Mouse (Mus musculus) MN1 (cell line): ENCODE data around the gene Nhlrc4.

Experiments
- DNase-seq: peaks from one replicate; pipeline ENCODE4 v3.0.0-alpha.2; 2016; ENCODE audit warnings: low spot score

The Nhlrc4 gene

GRCm38 (mm10) chr17:25944366-25945163 lies at the start of gene Nhlrc4, which contains the start of gene Pigq:
Nhlrc4 (minus strand) TSS chr17:25944961.
Pigq (minus strand) TSS chr17:25944936.
- no peak for DNase-seq

GRCm38 (mm10) chr17:25993489-25993888 lies 48.7 kb upstream of the Nhlrc4 start:
- DNase-seq, result no peak

- DNase-seq, result no peak
Measured at GRCm38 (mm10) chr17:25992274-25992673, 47.5 kb upstream of the Nhlrc4 start.

GRCm38 (mm10) chr17:25990331-25990730 lies 45.6 kb upstream of the Nhlrc4 start:
- DNase-seq, result no peak

- DNase-seq, result peak; percentile 96
Measured at GRCm38 (mm10) chr17:25985306-25986294, 40.8 kb upstream of the Nhlrc4 start, which contains the start of gene Capn15. Capn15 (minus strand) TSS chr17:25985796.

GRCm38 (mm10) chr17:25984556-25985305 lies 40.0 kb upstream of the Nhlrc4 start:
- DNase-seq, result peak; percentile 10

- DNase-seq, result no peak
Measured at GRCm38 (mm10) chr17:25984066-25984465, 39.3 kb upstream of the Nhlrc4 start.

- no peak for DNase-seq
Measured at GRCm38 (mm10) chr17:25982913-25983312, 38.2 kb upstream of the Nhlrc4 start.

- DNase-seq, result no peak
Measured at GRCm38 (mm10) chr17:25980854-25981253, 36.1 kb upstream of the Nhlrc4 start.

GRCm38 (mm10) chr17:25979829-25980738 lies 35.3 kb upstream of the Nhlrc4 start:
- DNase-seq, result no peak

- DNase-seq, result no peak
Measured at GRCm38 (mm10) chr17:25970954-25971707, 26.4 kb upstream of the Nhlrc4 start.

- DNase-seq, result peak; percentile 48
Measured at GRCm38 (mm10) chr17:25970448-25970847, 25.7 kb upstream of the Nhlrc4 start.

GRCm38 (mm10) chr17:25968176-25968575 lies 23.4 kb upstream of the Nhlrc4 start:
- DNase-seq, result no peak

- no peak for DNase-seq
Measured at GRCm38 (mm10) chr17:25967652-25968051, 22.9 kb upstream of the Nhlrc4 start.

GRCm38 (mm10) chr17:25964271-25964670 lies 19.5 kb upstream of the Nhlrc4 start:
- no peak for DNase-seq

- no peak for DNase-seq
Measured at GRCm38 (mm10) chr17:25962413-25962905, 17.7 kb upstream of the Nhlrc4 start.

- no peak for DNase-seq
Measured at GRCm38 (mm10) chr17:25961566-25961965, 16.8 kb upstream of the Nhlrc4 start.

- DNase-seq, result no peak
Measured at GRCm38 (mm10) chr17:25959630-25960467, 15.1 kb upstream of the Nhlrc4 start.
